Mouse (Mus musculus) kidney, embryonic 15.5 days (tissue): ENCODE measurements around the gene Kcnab2. TPM values are rescaled to one million over a fixed set of nuclear protein-coding genes. Genes with fewer than 3 reads are reported as not detected.

ENCODE experiments used
- ATAC-seq: fragments of 200-750 bp; cut with Nextera tagmentation; replicated peaks from 2 replicates; pipeline ENCODE4 v1.8.0; 2017; ENCODE audit warnings: moderate TSS enrichment; ENCODE audit not compliant: low FRiP score
- H3K27ac ChIP-seq: fragments of 300-500 bp; sonication (generic); 2 replicates; pipeline ENCODE4 v1.5.1; 2015; ENCODE audit warnings: mild to moderate bottlenecking, inconsistent platforms
- H3K27me3 ChIP-seq: fragments of 300-500 bp; sonication (generic); 2 replicates; pipeline ENCODE4 v1.6.1; 2015; ENCODE audit warnings: inconsistent platforms
- H3K36me3 ChIP-seq: fragments of 300-500 bp; sonication (generic); 2 replicates; pipeline ENCODE4 v1.6.1; 2015; ENCODE audit warnings: inconsistent platforms
- H3K4me1 ChIP-seq: fragments of 300-500 bp; sonication (generic); 2 replicates; pipeline ENCODE4 v1.6.1; 2015; ENCODE audit warnings: inconsistent platforms
- H3K4me2 ChIP-seq: fragments of 300-500 bp; sonication (generic); 2 replicates; pipeline ENCODE4 v1.6.1; 2015; ENCODE audit warnings: moderate library complexity, mild to moderate bottlenecking, inconsistent platforms
- H3K4me3 ChIP-seq: fragments of 300-500 bp; sonication (generic); replicated peaks from 2 replicates; pipeline ENCODE4 v1.5.1; 2015; ENCODE audit warnings: mild to moderate bottlenecking, inconsistent platforms
- H3K9ac ChIP-seq: fragments of 300-500 bp; sonication (generic); 2 replicates; pipeline ENCODE4 v1.6.1; 2015; ENCODE audit warnings: mild to moderate bottlenecking, inconsistent platforms
- H3K9me3 ChIP-seq: fragments of 300-500 bp; sonication (generic); replicated peaks from 2 replicates; pipeline ENCODE4 v1.6.1; 2016; ENCODE audit warnings: inconsistent platforms
- WGBS: fragments of 180-500 bp; shearing (Covaris S2); methylation state at CpG from one replicate; pipeline ENCODE4 v1.1.7; 2015; ENCODE audit warnings: mixed read lengths; 5-methylcytosine and 5-hydroxymethylcytosine counted together
- polyA plus RNA-seq: library from polyadenylated mRNA; unstranded; fragments of >200 nt; fragmentation: Nextera tagmentation; extraction: Ambion mirVana; gene quantifications from 2 replicates; pipeline ENCODE4 v1.2.1, GENCODE M21; 2015

The Kcnab2 gene
- polyA plus RNA-seq, 1 experiment from 2014 or later = 6.3 TPM

- WGBS = under 1% methylated on average over 21 of the region's 21 CpGs
- H3K27me3 ChIP-seq = peaks cover 19% of the 10 kb centered on the region
- peak overlapping the region; percentile 90 for H3K4me3 ChIP-seq
- peak overlapping the region; percentile 50 for H3K9ac ChIP-seq
- no peak; the same call in 1 of the 2 replicates for ATAC-seq
- peaks cover 22% of the 10 kb centered on the region for H3K4me1 ChIP-seq
- H3K27ac ChIP-seq = no peak overlapping the region
- no peaks in the 10 kb centered on the region for H3K36me3 ChIP-seq
- peaks cover 6% of the 10 kb centered on the region; the same call in 1 of the 2 replicates for H3K9me3 ChIP-seq
- peak overlapping the region; percentile 93 for H3K4me2 ChIP-seq
Measured at GRCm38 (mm10) chr4:152477106-152477465, 585 bp downstream of the Kcnab2 start.

DNA sequence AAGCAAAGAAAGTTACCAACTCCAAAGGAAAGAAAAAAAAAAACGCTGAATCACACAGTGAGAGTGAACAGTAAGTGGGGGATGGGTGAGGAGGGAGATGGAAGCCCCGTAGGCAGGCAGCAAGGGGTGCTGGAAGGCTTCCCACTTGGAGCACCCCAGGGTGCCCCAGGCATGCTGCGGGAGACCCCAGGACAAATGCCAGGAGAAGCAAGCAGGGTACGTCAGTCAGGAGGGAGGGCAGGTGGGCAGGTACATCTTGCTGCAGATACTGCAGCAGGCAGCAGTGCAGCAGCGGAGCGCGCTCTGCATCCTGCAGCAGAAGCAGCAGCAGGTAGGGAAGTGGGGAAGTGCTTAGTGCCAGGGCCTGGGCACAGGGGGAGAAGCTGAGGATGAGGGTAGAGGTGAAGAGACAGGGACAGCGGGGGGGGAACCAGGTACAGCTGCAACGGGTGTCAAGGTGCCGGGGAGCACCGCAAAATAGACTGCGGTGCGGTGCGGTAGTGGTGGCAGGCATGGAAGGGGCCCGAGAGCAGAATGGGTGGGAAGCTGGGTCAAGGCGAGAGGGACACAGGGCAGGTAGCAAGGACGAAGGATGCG is 1.1 kb downstream of the Kcnab2 start, which contains the start of gene Nphp4:
Gene Nphp4 (plus strand): TSS at position 280 of the 597 bp plus-strand sequence.
- WGBS = 2% methylated on average over 18 of the region's 18 CpGs
- peaks cover 22% of the 10 kb centered on the region for H3K4me1 ChIP-seq
- peak within 1 kb of the TSS; percentile 90 for H3K4me3 ChIP-seq
- peak within 1 kb of the TSS; percentile 73 for H3K9ac ChIP-seq
- no peak for ATAC-seq
- H3K27ac ChIP-seq = peak within 1 kb of the TSS; percentile 85
- H3K4me2 ChIP-seq = peak within 1 kb of the TSS; percentile 93
- H3K9me3 ChIP-seq = peaks cover 12% of the 10 kb centered on the region; the same call in 1 of the 2 replicates
- peaks cover 19% of the 10 kb centered on the region for H3K27me3 ChIP-seq
- H3K36me3 ChIP-seq = no peaks in the 10 kb centered on the region

GRCm38 (mm10) chr4:152475941-152476340 is 1.7 kb downstream of the Kcnab2 start:
- Histone ChIP-seq H3K4me2 (peak overlapping the region; percentile 93), H3K36me3 (no peaks in the 10 kb centered on the region), H3K9me3 (peaks cover 13% of the 10 kb centered on the region; the same call in 1 of the 2 replicates), H3K9ac (no peak overlapping the region), H3K27me3 (peaks cover 19% of the 10 kb centered on the region), H3K4me1 (peaks cover 22% of the 10 kb centered on the region), H3K27ac (no peak overlapping the region), H3K4me3 (0 out of 2 replicates have a peak overlapping the region, but pooled peaks have one; percentile 90)
- no peak for ATAC-seq
- WGBS = 84% methylated on average over 7 of the region's 7 CpGs

GRCm38 (mm10) chr4:152467951-152468350 is 9.7 kb downstream of the Kcnab2 start:
- H3K4me1 ChIP-seq = no peaks in the 10 kb centered on the region
- peaks cover 13% of the 10 kb centered on the region; the same call in 1 of the 2 replicates for H3K9me3 ChIP-seq
- no peak overlapping the region for H3K9ac ChIP-seq
- H3K4me2 ChIP-seq = no peak overlapping the region
- WGBS = 71% methylated on average over 6 of the region's 6 CpGs
- no peak overlapping the region for H3K4me3 ChIP-seq
- no peaks in the 10 kb centered on the region for H3K36me3 ChIP-seq
- H3K27me3 ChIP-seq = no peaks in the 10 kb centered on the region
- no peak overlapping the region for H3K27ac ChIP-seq
- no peak for ATAC-seq

DNA sequence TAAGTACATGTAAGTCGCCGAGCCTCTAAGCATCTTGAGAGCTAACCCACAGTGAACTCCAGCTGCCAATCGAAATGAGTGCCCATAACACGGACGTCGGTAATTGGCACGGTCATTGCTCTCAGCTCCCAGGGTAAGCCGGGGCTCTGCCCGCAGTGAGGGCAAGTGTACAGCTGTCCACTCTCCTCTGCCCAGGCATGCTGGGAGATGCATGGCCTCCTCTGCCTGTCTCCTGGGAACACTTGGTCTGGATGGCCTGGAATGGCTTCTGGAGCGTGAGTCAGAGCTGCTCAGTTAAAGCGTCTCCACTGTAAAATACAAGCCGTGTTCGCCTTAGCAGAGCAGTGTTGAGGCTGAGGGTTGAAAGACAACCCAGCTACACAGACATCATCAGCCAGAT is 11.1 kb downstream of the Kcnab2 start:
- H3K9ac ChIP-seq = no peak overlapping the region
- ATAC-seq = no peak
- H3K27me3 ChIP-seq = no peaks in the 10 kb centered on the region
- no peak overlapping the region for H3K4me2 ChIP-seq
- no peaks in the 10 kb centered on the region for H3K4me1 ChIP-seq
- H3K36me3 ChIP-seq = no peaks in the 10 kb centered on the region
- WGBS = 91% methylated on average over 13 of the region's 13 CpGs
- H3K27ac ChIP-seq = no peak overlapping the region
- 0 out of 2 replicates have a peak, but pooled peaks cover 2% of the 10 kb centered on the region for H3K9me3 ChIP-seq
- no peak overlapping the region for H3K4me3 ChIP-seq

DNA sequence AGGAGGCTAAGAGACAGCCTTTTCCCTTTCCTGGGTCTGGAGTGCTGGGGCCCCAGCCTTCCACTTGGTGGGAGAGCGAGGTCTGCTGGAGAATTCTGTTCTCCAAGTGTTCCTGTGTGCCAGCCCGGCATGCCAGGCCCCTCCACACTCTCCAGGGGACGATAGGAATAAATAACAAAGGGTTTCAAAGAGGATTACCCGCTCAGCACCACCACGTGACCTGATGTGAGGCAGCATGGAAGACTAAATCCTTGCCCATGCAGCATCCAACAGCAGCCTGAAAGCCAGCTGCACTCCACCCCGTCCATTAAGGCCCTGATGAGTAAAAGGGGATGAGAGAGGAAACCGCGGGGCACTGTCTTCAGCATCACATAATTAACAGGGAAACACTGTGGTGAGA is 12.6 kb downstream of the Kcnab2 start:
- H3K27me3 ChIP-seq = no peaks in the 10 kb centered on the region
- H3K36me3 ChIP-seq = no peaks in the 10 kb centered on the region
- no peaks in the 10 kb centered on the region for H3K9me3 ChIP-seq
- 48% methylated on average over 8 of the region's 8 CpGs for WGBS
- ATAC-seq = no peak
- no peak overlapping the region for H3K4me2 ChIP-seq
- no peak overlapping the region for H3K9ac ChIP-seq
- no peaks in the 10 kb centered on the region for H3K4me1 ChIP-seq
- H3K27ac ChIP-seq = no peak overlapping the region
- H3K4me3 ChIP-seq = no peak overlapping the region

DNA sequence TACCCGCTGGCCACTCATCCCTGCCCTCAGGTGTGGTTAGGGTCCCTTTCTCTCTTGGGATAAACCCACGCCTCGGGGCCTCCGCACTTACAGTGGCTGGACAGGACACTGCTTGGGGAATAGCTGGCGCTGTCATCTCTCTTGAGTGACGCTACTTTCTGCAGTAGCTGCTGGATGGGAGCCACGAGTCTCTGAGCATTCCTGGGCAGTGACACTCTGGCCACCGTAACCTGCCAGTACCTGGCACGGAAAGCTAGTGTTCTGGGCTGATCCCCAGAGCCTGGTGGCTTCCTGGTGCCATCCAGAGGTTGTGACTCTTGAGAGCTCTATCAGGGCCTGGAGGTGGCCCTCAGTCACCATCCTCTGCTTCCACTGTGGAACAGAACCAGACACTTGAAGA is 14.5 kb downstream of the Kcnab2 start:
- Histone ChIP-seq H3K27me3 (no peaks in the 10 kb centered on the region), H3K4me3 (no peak overlapping the region), H3K4me2 (no peak overlapping the region), H3K4me1 (no peaks in the 10 kb centered on the region), H3K27ac (no peak overlapping the region), H3K36me3 (no peaks in the 10 kb centered on the region), H3K9me3 (no peaks in the 10 kb centered on the region), H3K9ac (no peak overlapping the region)
- WGBS = 87% methylated on average over 9 of the region's 9 CpGs
- ATAC-seq = no peak

DNA sequence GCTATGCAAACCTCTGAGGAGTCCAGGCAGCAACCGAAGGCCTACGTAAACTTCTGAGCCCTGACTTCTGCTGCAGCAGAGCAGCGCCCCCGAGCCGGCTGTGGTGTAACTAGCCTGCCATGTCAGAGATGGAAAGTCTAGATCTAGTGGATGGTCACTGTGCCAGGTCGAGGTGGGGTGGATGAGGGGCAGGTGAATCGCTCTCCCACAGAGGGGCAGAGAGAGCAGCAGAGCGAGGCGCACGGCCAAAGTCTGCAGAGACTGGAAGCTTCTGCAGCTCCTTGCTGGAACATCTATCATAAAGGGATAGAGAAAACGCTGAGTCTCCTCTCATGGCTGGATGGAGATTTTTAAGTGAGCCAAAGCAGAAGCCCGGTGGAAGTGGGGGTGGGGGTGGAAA is 15.2 kb downstream of the Kcnab2 start:
- Histone ChIP-seq H3K4me1 (no peaks in the 10 kb centered on the region), H3K9me3 (no peaks in the 10 kb centered on the region), H3K27ac (no peak overlapping the region), H3K4me3 (no peak overlapping the region), H3K27me3 (no peaks in the 10 kb centered on the region), H3K9ac (no peak overlapping the region), H3K36me3 (no peaks in the 10 kb centered on the region), H3K4me2 (no peak overlapping the region)
- no peak for ATAC-seq
- 77% methylated on average over 12 of the region's 12 CpGs for WGBS

DNA sequence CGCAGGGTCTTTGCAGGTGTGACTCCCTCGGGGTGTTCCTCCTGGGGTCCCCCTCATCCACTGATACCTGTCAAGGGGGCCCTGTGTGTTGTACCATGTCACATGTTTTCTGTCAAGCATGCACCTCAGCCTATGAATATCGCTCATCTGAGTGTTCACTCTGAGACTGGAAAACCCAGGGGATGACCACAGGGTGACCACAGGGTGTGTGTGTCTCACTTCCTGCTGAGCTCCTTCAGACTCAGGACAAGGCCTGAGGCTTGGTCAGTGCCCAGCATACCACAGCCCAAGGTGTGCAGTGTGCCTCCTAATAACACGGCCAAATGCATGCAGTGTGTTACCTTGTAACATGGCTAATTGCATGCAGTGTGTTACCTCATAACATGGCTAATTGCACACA is 20.0 kb downstream of the Kcnab2 start:
- Histone ChIP-seq H3K27ac (no peak overlapping the region), H3K9ac (no peak overlapping the region), H3K36me3 (no peaks in the 10 kb centered on the region), H3K4me1 (no peaks in the 10 kb centered on the region), H3K27me3 (no peaks in the 10 kb centered on the region), H3K9me3 (no peaks in the 10 kb centered on the region), H3K4me3 (no peak overlapping the region), H3K4me2 (no peak overlapping the region)
- WGBS = 88% methylated on average over 4 of the region's 4 CpGs
- no peak for ATAC-seq

DNA sequence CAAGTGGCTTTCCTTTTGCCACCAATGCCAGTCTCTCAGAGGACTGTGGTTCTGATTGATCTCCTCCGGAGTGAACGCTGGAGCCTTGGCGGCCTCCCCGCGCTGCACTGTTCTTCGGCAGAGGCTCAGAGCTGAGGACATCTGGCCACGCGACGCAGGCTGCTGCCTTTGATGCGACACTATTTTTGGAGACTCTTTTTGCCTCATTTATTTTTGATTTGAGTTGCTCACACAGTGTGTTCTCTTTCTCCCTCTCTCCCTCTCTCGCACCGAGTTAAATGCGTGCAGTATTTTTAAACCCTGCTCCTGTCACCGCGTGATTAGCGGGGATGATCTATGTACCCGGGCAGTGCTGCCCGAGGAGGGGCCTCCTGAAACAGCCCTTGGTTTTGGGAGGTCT is 21.1 kb downstream of the Kcnab2 start:
- no peak for ATAC-seq
- H3K27ac ChIP-seq = no peak overlapping the region
- no peaks in the 10 kb centered on the region for H3K9me3 ChIP-seq
- no peak overlapping the region for H3K9ac ChIP-seq
- no peak overlapping the region for H3K4me3 ChIP-seq
- no peaks in the 10 kb centered on the region for H3K27me3 ChIP-seq
- no peaks in the 10 kb centered on the region for H3K36me3 ChIP-seq
- H3K4me1 ChIP-seq = no peaks in the 10 kb centered on the region
- H3K4me2 ChIP-seq = no peak overlapping the region
- 58% methylated on average over 18 of the region's 18 CpGs for WGBS

DNA sequence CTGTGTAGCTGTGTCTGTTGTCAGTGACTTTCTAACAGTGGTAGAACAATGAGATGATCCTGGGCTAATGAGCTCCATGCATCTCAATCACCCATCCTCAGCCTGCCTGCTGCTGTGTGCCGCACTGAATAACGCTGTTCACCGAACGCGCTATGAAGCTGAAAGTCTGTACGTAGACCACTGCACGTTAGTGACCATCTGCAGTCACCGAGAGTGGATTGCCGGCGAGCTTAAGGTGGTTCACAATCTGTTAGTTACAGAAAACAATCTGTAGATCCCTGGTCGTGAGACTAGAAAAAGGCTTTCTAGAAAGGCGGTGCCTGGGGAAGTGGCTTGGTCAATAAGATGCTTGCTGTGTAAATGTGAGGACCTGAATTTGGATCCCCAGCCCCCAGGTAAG is 23.5 kb downstream of the Kcnab2 start:
- H3K36me3 ChIP-seq = no peaks in the 10 kb centered on the region
- no peak overlapping the region for H3K4me2 ChIP-seq
- H3K9ac ChIP-seq = no peak overlapping the region
- no peaks in the 10 kb centered on the region for H3K4me1 ChIP-seq
- H3K27ac ChIP-seq = no peak overlapping the region
- H3K4me3 ChIP-seq = no peak overlapping the region
- 92% methylated on average over 12 of the region's 12 CpGs for WGBS
- H3K9me3 ChIP-seq = no peaks in the 10 kb centered on the region
- ATAC-seq = no peak
- no peaks in the 10 kb centered on the region for H3K27me3 ChIP-seq

- WGBS = 43% methylated on average over 10 of the region's 10 CpGs
- no peak overlapping the region for H3K4me2 ChIP-seq
- no peaks in the 10 kb centered on the region for H3K27me3 ChIP-seq
- H3K9me3 ChIP-seq = no peaks in the 10 kb centered on the region
- H3K27ac ChIP-seq = no peak overlapping the region
- H3K36me3 ChIP-seq = no peaks in the 10 kb centered on the region
- H3K9ac ChIP-seq = no peak overlapping the region
- no peak overlapping the region for H3K4me3 ChIP-seq
- no peaks in the 10 kb centered on the region for H3K4me1 ChIP-seq
- no peak for ATAC-seq
Measured at GRCm38 (mm10) chr4:152453079-152453478, 24.6 kb downstream of the Kcnab2 start.

GRCm38 (mm10) chr4:152451371-152451770 is 26.3 kb downstream of the Kcnab2 start:
- H3K4me3 ChIP-seq = no peak overlapping the region

More at GRCm38 (mm10) chr4:152451371-152451770, 26.3 kb downstream of the Kcnab2 start:
- Histone ChIP-seq H3K27me3 (no peaks in the 10 kb centered on the region), H3K4me1 (no peaks in the 10 kb centered on the region), H3K9me3 (no peaks in the 10 kb centered on the region), H3K4me2 (no peak overlapping the region), H3K27ac (no peak overlapping the region), H3K36me3 (no peaks in the 10 kb centered on the region), H3K9ac (no peak overlapping the region)
- WGBS = 80% methylated on average over 6 of the region's 6 CpGs
- no peak for ATAC-seq
